Mouse (Mus musculus) adrenal gland, adult 18-20 months (tissue): ENCODE measurements around the gene Lsp1. TPM values are rescaled to one million over a fixed set of nuclear protein-coding genes. Genes with fewer than 3 reads are reported as not detected.

Source experiments
- DNase-seq, 2 experiments: peaks; one replicate each; pipeline ENCODE4 v3.0.0; 2021 to 2022; ENCODE audit warnings: low spot score in 2 of 2
- total RNA-seq, 2 experiments: library from RNA; stranded (reverse); gene quantifications; 1 replicate in 1 of 2; 2 replicates in 1 of 2; pipeline ENCODE4 v1.2.3; 2021

Lsp1 gene
- total RNA-seq, 2 experiments from 2014 or later = 17.0 to 24.2 TPM

- no peak for DNase-seq
Measured at GRCm38 (mm10) chr7:142535116-142535515, 74.5 kb downstream of the Lsp1 start.

- no peak for DNase-seq
Measured at GRCm38 (mm10) chr7:142535832-142536231, 75.2 kb downstream of the Lsp1 start.

- no peak for DNase-seq
Measured at GRCm38 (mm10) chr7:142537181-142537580, 76.6 kb downstream of the Lsp1 start.

GRCm38 (mm10) chr7:142537879-142538278, 77.3 kb downstream of the Lsp1 start:
- DNase-seq = peak; percentile 57 to 59

GRCm38 (mm10) chr7:142538291-142538690, 77.7 kb downstream of the Lsp1 start:
- DNase-seq = no peak

- DNase-seq = no peak
Measured at GRCm38 (mm10) chr7:142538766-142539165, 78.2 kb downstream of the Lsp1 start.

- no peak for DNase-seq
Measured at GRCm38 (mm10) chr7:142539828-142540227, 79.2 kb downstream of the Lsp1 start.

- DNase-seq = no peak
Measured at GRCm38 (mm10) chr7:142542771-142543303, 82.2 kb downstream of the Lsp1 start.

Other genes with a start within 250 kb of the Lsp1 start
- not detected for gene Gm7579, start 248.9 kb upstream of the Lsp1 start, total RNA-seq
- gene Krtap5-5, start 230.8 kb upstream of the Lsp1 start, total RNA-seq = not detected
- gene Gm40460, start 219.7 kb upstream of the Lsp1 start, total RNA-seq = not detected
- not detected for gene Gm2431, start 202.5 kb upstream of the Lsp1 start, total RNA-seq
- not detected for gene Gm4559, start 186.4 kb upstream of the Lsp1 start, total RNA-seq
- gene Krtap5-1, start 163.7 kb upstream of the Lsp1 start, total RNA-seq = not detected
- gene Krtap5-4, start 157.3 kb upstream of the Lsp1 start, total RNA-seq = not detected
- 1 to 10 TPM; 2.1 to 3.1 TPM for gene Ifitm10, start 87.1 kb upstream of the Lsp1 start, total RNA-seq
- 1 to 10 TPM; 3.1 to 9.4 TPM for gene Gm49369, start 78.1 kb upstream of the Lsp1 start, total RNA-seq
- gene Ctsd, start 72.8 kb upstream of the Lsp1 start, total RNA-seq = 1,000 to 10,000 TPM; 1,152 to 1,350 TPM
- not detected for gene Syt8, start 26.0 kb upstream of the Lsp1 start, total RNA-seq
- gene Tnni2, start 19.0 kb upstream of the Lsp1 start, total RNA-seq = 10 to 100 TPM in 1 of 2 experiments, under 1 TPM in 1; 0.83 to 10.2 TPM
- gene Tnnt3, start 38.0 kb downstream of the Lsp1 start, total RNA-seq = 10 to 100 TPM in 1 of 2 experiments, under 1 TPM in 1; 0.83 to 16.2 TPM
- 1 to 10 TPM; 2.9 to 3.0 TPM for gene Mrpl23, start 71.9 kb downstream of the Lsp1 start, total RNA-seq
- 10 to 100 TPM; 15.2 to 22.1 TPM for gene Igf2, start 206.0 kb downstream of the Lsp1 start, total RNA-seq
- gene Gm49394, start 209.1 kb downstream of the Lsp1 start, total RNA-seq = not detected